Mouse (Mus musculus) small intestine, adult 2 months (tissue): ENCODE measurements around the gene Tbck.

ENCODE experiments used
- CTCF ChIP-seq: fragments of 200-500 bp; IDR thresholded peaks from 2 replicates; pipeline ENCODE4 v1.5.1; 2012; ENCODE audit warnings: low read depth, mild to moderate bottlenecking, control low read depth, inconsistent platforms, low read length, moderate library complexity, mixed read lengths; ENCODE audit not compliant: insufficient replicate concordance, insufficient read length; ENCODE audit errors: extremely low read depth
- POLR2A ChIP-seq: fragments of 200-500 bp; IDR thresholded peaks from 2 replicates; pipeline ENCODE4 v1.6.1; 2012; ENCODE audit warnings: low read depth, mild to moderate bottlenecking, control low read depth, inconsistent platforms, low read length, moderate library complexity

GRCm38 (mm10) chr3:132860796-132861195 lies 176.9 kb downstream of the Tbck start:
- no peak for TF ChIP-seq POLR2A
- TF ChIP-seq CTCF = no peak
